Mouse (Mus musculus) C2C12 (cell line): ENCODE measurements around the gene Ring1. TPM values are rescaled to one million over a fixed set of nuclear protein-coding genes. Genes with fewer than 3 reads are reported as not detected.
"Not testable (repeated sequence)": the region's sequence is repeated elsewhere in the genome, so short reads cannot be mapped to it uniquely, and the experiment has no call there.

ENCODE experiments used
- H3K27me3 ChIP-seq: one replicate; pipeline ENCODE4 v1.6.1; 2011; ENCODE audit not compliant: control insufficient read depth, insufficient read depth, insufficient read length
- H3K36me3 ChIP-seq: one replicate; pipeline ENCODE4 v1.6.1; 2011; ENCODE audit not compliant: control insufficient read depth, insufficient read depth
- H3K4me3 ChIP-seq: one replicate; pipeline ENCODE4 v1.5.1; 2011; ENCODE audit warnings: mild to moderate bottlenecking, control low read depth; ENCODE audit not compliant: poor library complexity, insufficient read depth, severe bottlenecking
- H3K79me2 ChIP-seq: one replicate; pipeline ENCODE4 v1.6.1; 2011; ENCODE audit not compliant: control insufficient read depth, insufficient read depth
- H3K79me3 ChIP-seq: one replicate; pipeline ENCODE4 v1.6.1; 2011; ENCODE audit warnings: low read depth, control low read depth
- H3ac ChIP-seq: one replicate; pipeline ENCODE3; 2011; ENCODE audit warnings: low read depth; ENCODE audit not compliant: control insufficient read depth, insufficient read length
- CEBPB ChIP-seq: IDR thresholded peaks from one replicate; pipeline ENCODE4 v1.6.1; 2011; ENCODE audit warnings: low read depth, mild to moderate bottlenecking, control low read depth, moderate library complexity
- CTCF ChIP-seq: IDR thresholded peaks from one replicate; pipeline ENCODE4 v1.5.1; 2011; ENCODE audit not compliant: control insufficient read depth, insufficient read depth, insufficient read length
- FOSL1 ChIP-seq: IDR thresholded peaks from one replicate; pipeline ENCODE4 v1.8.0; 2011; ENCODE audit warnings: mild to moderate bottlenecking, low read length; ENCODE audit not compliant: poor library complexity, insufficient read depth, severe bottlenecking
- MAX ChIP-seq: IDR thresholded peaks from one replicate; pipeline ENCODE4 v1.6.1; 2011; ENCODE audit warnings: mild to moderate bottlenecking, control low read depth
- MYOD1 ChIP-seq: IDR thresholded peaks from one replicate; pipeline ENCODE4 v1.6.1; 2011; ENCODE audit warnings: low read depth; ENCODE audit not compliant: control insufficient read depth, insufficient read length
- MYOG ChIP-seq: IDR thresholded peaks from one replicate; pipeline ENCODE4 v1.6.1; 2011; ENCODE audit not compliant: control insufficient read depth, insufficient read length; ENCODE audit errors: extremely low read depth
- USF1 ChIP-seq: IDR thresholded peaks from one replicate; pipeline ENCODE4 v1.6.1; 2011; ENCODE audit warnings: low read depth, mild to moderate bottlenecking, control low read depth, moderate library complexity
- polyA plus RNA-seq: library from polyadenylated mRNA; unstranded; fragments of >200 nt; fragmentation: generic; extraction: Trizol; gene quantifications from one replicate; pipeline ENCODE4 v1.2.1, GENCODE M21; 2012; ENCODE audit warnings: missing spikeins

Gene Ring1
- polyA plus RNA-seq, 1 experiment, result 26.8 TPM

GRCm38 (mm10) chr17:34006570-34006969 lies 17.9 kb downstream of the Ring1 start:
- H3K36me3 ChIP-seq, result no peaks in the 10 kb centered on the region
- H3K27me3 ChIP-seq, result peaks cover 5% of the 10 kb centered on the region
- no peak for TF ChIP-seq USF1
- TF ChIP-seq MYOG, result no peak
- TF ChIP-seq CEBPB, result no peak
- no peak for TF ChIP-seq CTCF
- no peak for TF ChIP-seq MYOD1
- TF ChIP-seq FOSL1, result no peak
- no peak for TF ChIP-seq MAX
- no peaks in the 10 kb centered on the region for H3K79me2 ChIP-seq
- no peak overlapping the region for H3K4me3 ChIP-seq
- no peaks in the 10 kb centered on the region for H3K79me3 ChIP-seq
- H3ac ChIP-seq, result no peak overlapping the region

GRCm38 (mm10) chr17:34003426-34003825 lies 21.1 kb downstream of the Ring1 start:
- Histone ChIP-seq H3K27me3 (no peaks in the 10 kb centered on the region), H3ac (no peak overlapping the region), H3K36me3 (no peaks in the 10 kb centered on the region), H3K4me3 (no peak overlapping the region), H3K79me3 (no peaks in the 10 kb centered on the region), H3K79me2 (no peaks in the 10 kb centered on the region)
- no peak for TF ChIP-seq MYOD1
- no peak for TF ChIP-seq CTCF
- no peak for TF ChIP-seq MAX
- TF ChIP-seq CEBPB, result no peak
- TF ChIP-seq MYOG, result no peak
- no peak for TF ChIP-seq USF1
- TF ChIP-seq FOSL1, result no peak

- not testable (repeated sequence) for H3K79me3 ChIP-seq, H3K36me3 ChIP-seq, H3K79me2 ChIP-seq, H3K4me3 ChIP-seq, H3ac ChIP-seq, H3K27me3 ChIP-seq
These were observed 23.7 kb downstream of the Ring1 start for GRCm38 (mm10) chr17:34000796-34001195.

GRCm38 (mm10) chr17:34000150-34000537 lies 24.3 kb downstream of the Ring1 start, which contains the start of gene H2-K1:
Gene H2-K1 (minus strand): TSS chr17:34000347.
- no peaks in the 10 kb centered on the region for H3K79me2 ChIP-seq
- no peak within 1 kb of the TSS for H3K4me3 ChIP-seq
- H3K36me3 ChIP-seq, result no peaks in the 10 kb centered on the region
- TF ChIP-seq FOSL1 (no peak), CEBPB (no peak), MAX (no peak), USF1 (no peak), MYOG (no peak), MYOD1 (no peak), CTCF (no peak)
- no peaks in the 10 kb centered on the region for H3K27me3 ChIP-seq
- H3K79me3 ChIP-seq, result no peaks in the 10 kb centered on the region
- H3ac ChIP-seq, result peak within 1 kb of the TSS; percentile 30

DNA sequence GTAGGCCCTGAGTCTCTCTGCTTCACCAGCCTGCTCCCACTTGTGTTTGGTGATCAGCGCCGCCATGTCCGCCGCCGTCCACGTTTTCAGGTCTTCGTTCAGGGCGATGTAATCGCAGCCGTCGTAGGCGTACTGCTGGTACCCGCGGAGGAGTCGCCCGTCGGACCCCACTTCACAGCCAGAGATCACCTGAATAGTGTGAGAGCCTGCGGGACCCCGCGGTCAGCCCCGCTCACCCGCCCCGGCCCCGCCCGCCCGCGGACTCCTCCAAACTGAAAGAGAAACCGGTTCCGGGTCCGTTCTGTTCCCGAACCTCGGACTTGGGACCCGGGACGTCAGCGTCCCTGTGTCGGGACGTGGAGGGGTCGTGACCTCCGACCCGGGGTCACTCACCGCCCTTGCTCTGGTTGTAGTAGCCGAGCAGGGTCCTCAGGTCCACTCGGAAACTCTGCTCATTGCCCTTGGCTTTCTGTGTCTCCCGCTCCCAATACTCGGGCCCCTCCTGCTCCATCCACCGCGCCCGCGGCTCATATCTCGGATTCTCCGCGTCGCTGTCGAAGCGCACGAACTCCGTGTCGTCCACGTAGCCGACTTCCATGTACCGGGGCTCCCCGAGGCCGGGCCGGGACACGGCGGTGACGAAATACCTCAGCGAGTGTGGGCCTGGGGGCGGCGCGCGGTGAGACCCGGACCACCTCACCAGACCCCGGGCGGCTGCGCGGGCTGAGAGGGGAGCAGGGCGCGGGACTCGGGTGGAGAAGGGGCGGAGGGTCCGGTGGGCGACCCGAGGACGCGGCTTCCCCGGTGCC lies 24.9 kb downstream of the Ring1 start:
- peak overlapping the region; percentile 30 for H3ac ChIP-seq
- no peaks in the 10 kb centered on the region for H3K27me3 ChIP-seq
- TF ChIP-seq CTCF, result no peak
- no peak for TF ChIP-seq MAX
- no peak for TF ChIP-seq CEBPB
- no peak for TF ChIP-seq MYOG
- no peak for TF ChIP-seq USF1
- TF ChIP-seq MYOD1, result no peak
- no peak for TF ChIP-seq FOSL1
- no peaks in the 10 kb centered on the region for H3K36me3 ChIP-seq
- H3K79me3 ChIP-seq, result no peaks in the 10 kb centered on the region
- no peak overlapping the region for H3K4me3 ChIP-seq
- no peaks in the 10 kb centered on the region for H3K79me2 ChIP-seq

- H3K4me3 ChIP-seq, H3K79me3 ChIP-seq, H3K79me2 ChIP-seq, H3K27me3 ChIP-seq, H3ac ChIP-seq, H3K36me3 ChIP-seq: not testable (repeated sequence)
These were observed 25.8 kb downstream of the Ring1 start for GRCm38 (mm10) chr17:33998697-33999096.

GRCm38 (mm10) chr17:33997025-33997424 lies 27.5 kb downstream of the Ring1 start:
- not testable (repeated sequence) for H3K4me3 ChIP-seq, H3K27me3 ChIP-seq, H3ac ChIP-seq, H3K79me3 ChIP-seq, H3K36me3 ChIP-seq, H3K79me2 ChIP-seq
